Mouse (Mus musculus): ENCODE results near the gene Dusp1.

DNA sequence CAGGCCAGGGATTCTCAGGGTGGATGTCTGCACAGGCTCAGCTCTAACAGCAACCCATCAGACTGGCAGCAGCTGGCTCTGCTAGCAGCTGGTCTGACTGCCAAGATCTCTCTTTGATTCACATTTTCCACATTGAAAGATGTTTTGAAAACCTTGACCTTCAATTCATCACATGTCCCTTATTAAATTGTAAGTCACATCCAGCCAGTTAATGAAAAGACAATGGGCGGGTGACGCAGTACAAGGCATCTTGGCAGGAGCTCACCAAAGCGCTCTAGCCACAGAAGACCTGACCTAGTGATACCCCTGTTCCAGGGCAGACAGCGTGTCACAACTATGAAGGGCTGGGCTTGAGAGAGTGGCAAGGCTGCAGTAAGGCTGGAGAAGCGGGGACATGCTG lies 20.4 kb upstream of the Dusp1 start:
- TF ChIP-seq CTCF (IDR thresholded peaks at IDR 0.05; ENCODE audit: extremely low read depth, insufficient read length, insufficient replicate concordance, low read depth, low read length) (no peak), POLR2A (IDR thresholded peaks at IDR 0.05; ENCODE audit: low read depth, low read length) (no peak)

All from small intestine, adult 2 months (tissue).